Mouse (Mus musculus): Measurements from ENCODE around the gene Bmp3. TPM values are rescaled to one million over a fixed set of nuclear protein-coding genes. Genes with fewer than 3 reads are reported as not detected.

Gene Bmp3
- not detected in 2 replicates for total RNA-seq (2012; rRNA removed)

GRCm38 (mm10) chr5:98854264-98854626, at the start of gene Bmp3:
Gene Bmp3, plus strand, starts transcription at chr5:98854415.
- DNase-seq (ENCODE audit: low read depth, low spot score) = no peak
- no peaks in the 10 kb centered on the region for H3K9me3 ChIP-seq (ENCODE audit: control insufficient read depth, insufficient read depth, low read depth, low read length)
- in situ Hi-C loops (cut with MboI; ENCODE audit: low sequenced_read_pairs in 2 of 2, unreplicated experiment in 2 of 2) = loop anchor here in 1 of 2 experiments (25.0 kb wide), 1 partner anchor 667 kb away; no protein-coding TSS in a partner anchor
- peak within 1 kb of the TSS; percentile 23; the same call in 1 of the 2 replicates for H3K9ac ChIP-seq (ENCODE audit: insufficient read depth, low read depth, low read length, poor library complexity, severe bottlenecking)
- H3K4me1 ChIP-seq (ENCODE audit: control insufficient read depth in 2 of 2, insufficient read depth in 2 of 2, low read length in 2 of 2, poor library complexity in 1 of 2) = no peaks in the 10 kb centered on the region
- peak within 1 kb of the TSS; percentile 60 to 64 for H3K4me3 ChIP-seq (ENCODE audit: insufficient read depth in 1 of 2, low read depth in 1 of 2, low read length in 2 of 2, poor library complexity in 1 of 2, severe bottlenecking in 1 of 2)
- H3K36me3 ChIP-seq (ENCODE audit: control insufficient read depth, insufficient read depth, low read length, poor library complexity, severe bottlenecking) = no peaks in the 10 kb centered on the region
- no peak for TF ChIP-seq MAFK (IDR thresholded peaks at IDR 0.05; ENCODE audit: insufficient read depth, low read depth, low read length)
- no peak for TF ChIP-seq HCFC1 (IDR thresholded peaks at IDR 0.05; ENCODE audit: borderline replicate concordance, insufficient read depth, low read length)
- TF ChIP-seq CHD2 (IDR thresholded peaks at IDR 0.05; ENCODE audit: low read depth, low read length) = no peak
- TF ChIP-seq ZNF384 (IDR thresholded peaks at IDR 0.05; ENCODE audit: low read depth, low read length) = no peak
- no peak for TF ChIP-seq ZC3H11A (IDR thresholded peaks at IDR 0.05; ENCODE audit: borderline replicate concordance, low read depth, low read length)
- H3K27ac ChIP-seq (ENCODE audit: insufficient read depth, low read depth, low read length, poor library complexity, severe bottlenecking) = no peak within 1 kb of the TSS

GRCm38 (mm10) chr5:98804761-98805160, 49.5 kb upstream of the Bmp3 start:
- no peaks in the 10 kb centered on the region for H3K4me1 ChIP-seq (ENCODE audit: control insufficient read depth in 2 of 2, insufficient read depth in 2 of 2, low read length in 2 of 2, poor library complexity in 1 of 2)
- TF ChIP-seq CHD2 (IDR thresholded peaks at IDR 0.05; ENCODE audit: low read depth, low read length) (no peak), HCFC1 (IDR thresholded peaks at IDR 0.05; ENCODE audit: borderline replicate concordance, insufficient read depth, low read length) (no peak), MAFK (IDR thresholded peaks at IDR 0.05; ENCODE audit: insufficient read depth, low read depth, low read length) (no peak), ZC3H11A (IDR thresholded peaks at IDR 0.05; ENCODE audit: borderline replicate concordance, low read depth, low read length) (no peak), ZNF384 (IDR thresholded peaks at IDR 0.05; ENCODE audit: low read depth, low read length) (no peak)
- in situ Hi-C loops (cut with MboI; ENCODE audit: low sequenced_read_pairs in 2 of 2, unreplicated experiment in 2 of 2) = no loop called here
- no peak overlapping the region for H3K27ac ChIP-seq (ENCODE audit: insufficient read depth, low read depth, low read length, poor library complexity, severe bottlenecking)
- no peaks in the 10 kb centered on the region for H3K36me3 ChIP-seq (ENCODE audit: control insufficient read depth, insufficient read depth, low read length, poor library complexity, severe bottlenecking)
- no peaks in the 10 kb centered on the region for H3K9me3 ChIP-seq (ENCODE audit: control insufficient read depth, insufficient read depth, low read depth, low read length)
- no peak for DNase-seq (ENCODE audit: low read depth, low spot score)
- H3K9ac ChIP-seq (ENCODE audit: insufficient read depth, low read depth, low read length, poor library complexity, severe bottlenecking) = no peak overlapping the region
- H3K4me3 ChIP-seq (ENCODE audit: insufficient read depth in 1 of 2, low read depth in 1 of 2, low read length in 2 of 2, poor library complexity in 1 of 2, severe bottlenecking in 1 of 2) = no peak overlapping the region

GRCm38 (mm10) chr5:98806492-98806891, 47.7 kb upstream of the Bmp3 start:
- Histone ChIP-seq H3K9me3 (ENCODE audit: control insufficient read depth, insufficient read depth, low read depth, low read length) (no peaks in the 10 kb centered on the region), H3K4me3 (ENCODE audit: insufficient read depth in 1 of 2, low read depth in 1 of 2, low read length in 2 of 2, poor library complexity in 1 of 2, severe bottlenecking in 1 of 2) (no peak overlapping the region), H3K9ac (ENCODE audit: insufficient read depth, low read depth, low read length, poor library complexity, severe bottlenecking) (no peak overlapping the region), H3K4me1 (ENCODE audit: control insufficient read depth in 2 of 2, insufficient read depth in 2 of 2, low read length in 2 of 2, poor library complexity in 1 of 2) (no peaks in the 10 kb centered on the region), H3K27ac (ENCODE audit: insufficient read depth, low read depth, low read length, poor library complexity, severe bottlenecking) (no peak overlapping the region), H3K36me3 (ENCODE audit: control insufficient read depth, insufficient read depth, low read length, poor library complexity, severe bottlenecking) (no peaks in the 10 kb centered on the region)
- in situ Hi-C loops (cut with MboI; ENCODE audit: low sequenced_read_pairs in 2 of 2, unreplicated experiment in 2 of 2) = no loop called here
- TF ChIP-seq ZNF384 (IDR thresholded peaks at IDR 0.05; ENCODE audit: low read depth, low read length) (no peak), CHD2 (IDR thresholded peaks at IDR 0.05; ENCODE audit: low read depth, low read length) (no peak), MAFK (IDR thresholded peaks at IDR 0.05; ENCODE audit: insufficient read depth, low read depth, low read length) (no peak)
- DNase-seq (ENCODE audit: low read depth, low spot score) = no peak

- Histone ChIP-seq H3K27ac (ENCODE audit: insufficient read depth, low read depth, low read length, poor library complexity, severe bottlenecking) (no peak overlapping the region), H3K4me3 (ENCODE audit: insufficient read depth in 1 of 2, low read depth in 1 of 2, low read length in 2 of 2, poor library complexity in 1 of 2, severe bottlenecking in 1 of 2) (no peak overlapping the region), H3K9me3 (ENCODE audit: control insufficient read depth, insufficient read depth, low read depth, low read length) (no peaks in the 10 kb centered on the region), H3K9ac (ENCODE audit: insufficient read depth, low read depth, low read length, poor library complexity, severe bottlenecking) (no peak overlapping the region), H3K4me1 (ENCODE audit: control insufficient read depth in 2 of 2, insufficient read depth in 2 of 2, low read length in 2 of 2, poor library complexity in 1 of 2) (no peaks in the 10 kb centered on the region), H3K36me3 (ENCODE audit: control insufficient read depth, insufficient read depth, low read length, poor library complexity, severe bottlenecking) (no peaks in the 10 kb centered on the region)
- no peak for TF ChIP-seq ZC3H11A (IDR thresholded peaks at IDR 0.05; ENCODE audit: borderline replicate concordance, low read depth, low read length)
- no peak for TF ChIP-seq HCFC1 (IDR thresholded peaks at IDR 0.05; ENCODE audit: borderline replicate concordance, insufficient read depth, low read length)
- TF ChIP-seq MAFK (IDR thresholded peaks at IDR 0.05; ENCODE audit: insufficient read depth, low read depth, low read length) = no peak
- no peak for TF ChIP-seq ZNF384 (IDR thresholded peaks at IDR 0.05; ENCODE audit: low read depth, low read length)
- TF ChIP-seq CHD2 (IDR thresholded peaks at IDR 0.05; ENCODE audit: low read depth, low read length) = no peak
- DNase-seq (ENCODE audit: low read depth, low spot score) = no peak
- in situ Hi-C loops (cut with MboI; ENCODE audit: low sequenced_read_pairs in 2 of 2, unreplicated experiment in 2 of 2) = no loop called here
Observed at GRCm38 (mm10) chr5:98807022-98807421, 47.2 kb upstream of the Bmp3 start.

GRCm38 (mm10) chr5:98807953-98808352, 46.3 kb upstream of the Bmp3 start:
- in situ Hi-C loops (cut with MboI; ENCODE audit: low sequenced_read_pairs in 2 of 2, unreplicated experiment in 2 of 2) = no loop called here
- H3K9me3 ChIP-seq (ENCODE audit: control insufficient read depth, insufficient read depth, low read depth, low read length) = no peaks in the 10 kb centered on the region
- DNase-seq (ENCODE audit: low read depth, low spot score) = no peak
- H3K4me3 ChIP-seq (ENCODE audit: insufficient read depth in 1 of 2, low read depth in 1 of 2, low read length in 2 of 2, poor library complexity in 1 of 2, severe bottlenecking in 1 of 2) = no peak overlapping the region
- no peak overlapping the region for H3K27ac ChIP-seq (ENCODE audit: insufficient read depth, low read depth, low read length, poor library complexity, severe bottlenecking)
- TF ChIP-seq MAFK (IDR thresholded peaks at IDR 0.05; ENCODE audit: insufficient read depth, low read depth, low read length) (no peak), ZC3H11A (IDR thresholded peaks at IDR 0.05; ENCODE audit: borderline replicate concordance, low read depth, low read length) (no peak), ZNF384 (IDR thresholded peaks at IDR 0.05; ENCODE audit: low read depth, low read length) (no peak)
- H3K36me3 ChIP-seq (ENCODE audit: control insufficient read depth, insufficient read depth, low read length, poor library complexity, severe bottlenecking) = no peaks in the 10 kb centered on the region
- no peaks in the 10 kb centered on the region for H3K4me1 ChIP-seq (ENCODE audit: control insufficient read depth in 2 of 2, insufficient read depth in 2 of 2, low read length in 2 of 2, poor library complexity in 1 of 2)
- H3K9ac ChIP-seq (ENCODE audit: insufficient read depth, low read depth, low read length, poor library complexity, severe bottlenecking) = no peak overlapping the region
